Mouse (Mus musculus): ENCODE results near the gene Patl2.

DNA sequence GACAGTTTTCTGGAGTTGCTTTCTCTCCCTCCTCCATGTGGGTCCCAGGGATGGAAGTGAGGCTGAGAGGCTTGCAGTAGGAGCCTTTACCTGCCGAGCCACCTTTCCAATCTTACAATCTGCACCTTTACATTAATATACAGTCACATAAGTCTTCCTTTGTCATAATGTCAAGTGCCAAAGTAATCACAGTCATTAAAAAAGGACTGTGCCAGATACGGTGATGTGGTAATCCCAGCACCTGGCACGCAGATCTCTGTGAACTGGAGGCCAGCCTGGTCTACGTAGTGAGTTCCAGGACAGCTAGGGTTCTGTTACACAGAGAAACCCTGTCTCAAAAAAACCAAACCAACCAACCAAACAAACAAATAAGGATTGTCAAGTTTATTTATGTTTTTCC is 92.1 kb downstream of the Patl2 start:
- TF ChIP-seq CTCF (IDR thresholded peaks at IDR 0.05; ENCODE audit: low read depth, low read length) (no peak), GATA1 (IDR thresholded peaks at IDR 0.05; ENCODE audit: borderline replicate concordance, low read length) (no peak), TAL1 (conservative IDR thresholded peaks at IDR 0.05; ENCODE audit: low read depth, low read length) (no peak)

All from G1E (cell line).